Mouse (Mus musculus) adipocyte (in vitro differentiated cells): ENCODE results near the gene Slc29a1.

Experiments used
- DNase-seq: peaks from one replicate; pipeline ENCODE4 v3.0.0-alpha.2; 2016; ENCODE audit warnings: low spot score

Gene Slc29a1

GRCm38 (mm10) chr17:45549617-45550181 lies 49.7 kb downstream of the Slc29a1 start, which contains the start of gene Tmem151b:
Gene Tmem151b (minus strand): TSS chr17:45549677.
- no peak for DNase-seq

- no peak for DNase-seq
These were observed 50.6 kb downstream of the Slc29a1 start for GRCm38 (mm10) chr17:45548541-45549512.

GRCm38 (mm10) chr17:45547461-45548190 lies 51.8 kb downstream of the Slc29a1 start:
- DNase-seq = no peak

- DNase-seq = no peak
These were observed 52.5 kb downstream of the Slc29a1 start for GRCm38 (mm10) chr17:45546941-45547340.

GRCm38 (mm10) chr17:45545278-45545961 lies 54.0 kb downstream of the Slc29a1 start:
- DNase-seq = no peak

GRCm38 (mm10) chr17:45544873-45545277 lies 54.5 kb downstream of the Slc29a1 start:
- no peak for DNase-seq

- DNase-seq = no peak
These were observed 55.2 kb downstream of the Slc29a1 start for GRCm38 (mm10) chr17:45544001-45544872.

GRCm38 (mm10) chr17:45543115-45543514 lies 56.3 kb downstream of the Slc29a1 start:
- DNase-seq = no peak

- DNase-seq = no peak
These were observed 56.7 kb downstream of the Slc29a1 start for GRCm38 (mm10) chr17:45542705-45543104.

GRCm38 (mm10) chr17:45542129-45542528 lies 57.3 kb downstream of the Slc29a1 start:
- no peak for DNase-seq

- DNase-seq = no peak
These were observed 59.7 kb downstream of the Slc29a1 start for GRCm38 (mm10) chr17:45539664-45540063.

- no peak for DNase-seq
These were observed 61.0 kb downstream of the Slc29a1 start for GRCm38 (mm10) chr17:45538394-45538793.

- peak; percentile 35 for DNase-seq
These were observed 63.1 kb downstream of the Slc29a1 start for GRCm38 (mm10) chr17:45536264-45536663.
